Mouse (Mus musculus): ENCODE data around the gene 1600012H06Rik. TPM values are rescaled to one million over a fixed set of nuclear protein-coding genes. Genes with fewer than 3 reads are reported as not detected.
A peak's percentile ranks its signal among the peaks of the same experiment; 100 is the strongest.
"Not testable (repeated sequence)": the region's sequence is repeated elsewhere in the genome, so short reads cannot be mapped to it uniquely, and the experiment has no call there.

1600012H06Rik gene
- polyA plus RNA-seq, 1 experiment from 2014 or later = 11.9 TPM

DNA sequence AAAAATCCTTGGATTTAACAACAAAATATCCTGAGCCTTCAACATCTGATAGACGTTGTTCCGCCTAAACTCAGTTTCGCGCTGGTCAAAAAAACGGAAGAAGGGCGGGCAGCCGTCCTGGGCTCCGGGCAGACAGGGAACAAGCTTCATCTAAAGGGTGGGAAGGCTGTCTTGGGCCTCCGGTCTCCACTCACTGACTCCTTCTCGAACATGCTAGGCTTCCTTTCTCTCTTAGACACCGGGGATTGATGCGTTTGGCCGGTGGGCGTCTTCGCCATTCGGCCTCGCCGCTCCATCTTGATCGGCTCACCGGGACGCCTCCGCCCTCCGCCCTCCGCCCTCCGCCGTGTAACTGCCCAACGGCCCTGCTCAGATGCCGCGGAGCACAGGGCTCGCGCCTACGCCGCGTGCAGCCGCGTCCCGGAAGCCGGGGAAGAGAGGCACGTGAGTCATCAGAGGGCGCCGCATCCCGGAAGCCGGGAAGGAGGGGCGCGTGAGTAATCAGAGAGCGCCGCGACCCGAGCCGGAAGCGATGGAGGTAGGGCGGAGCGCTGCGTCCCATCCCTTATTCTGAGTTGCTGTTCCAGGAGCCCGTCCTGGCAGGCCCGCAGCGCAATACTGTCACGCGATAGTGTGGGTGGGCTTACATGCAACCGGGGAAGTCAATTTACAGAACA, 35.5 kb downstream of the 1600012H06Rik start, which contains the start of the genes 9030025P20Rik and Gm3417:
Gene 9030025P20Rik (plus strand): TSS at position 107 of the 677 bp plus-strand sequence.
Gene Gm3417 (minus strand): TSS at position 429 of the 677 bp plus-strand sequence.
- H3K9ac ChIP-seq; H3K4me1 ChIP-seq (replicated peaks); H3K27ac ChIP-seq (replicated peaks); H3K36me3 ChIP-seq (replicated peaks); H3K27me3 ChIP-seq; H3K9me3 ChIP-seq (replicated peaks): not testable (repeated sequence)
- peak within 1 kb of the TSS; percentile 35 for H3K4me3 ChIP-seq (replicated peaks)
- ATAC-seq (ENCODE audit: insufficient read depth) = peak; percentile 95
- WGBS (ENCODE audit: insufficient replicate concordance) = no CpG with 5 or more reads among the region's 60 CpGs
- H3K4me2 ChIP-seq = peak within 1 kb of the TSS; percentile 46; the same call in 1 of the 2 replicates

DNA sequence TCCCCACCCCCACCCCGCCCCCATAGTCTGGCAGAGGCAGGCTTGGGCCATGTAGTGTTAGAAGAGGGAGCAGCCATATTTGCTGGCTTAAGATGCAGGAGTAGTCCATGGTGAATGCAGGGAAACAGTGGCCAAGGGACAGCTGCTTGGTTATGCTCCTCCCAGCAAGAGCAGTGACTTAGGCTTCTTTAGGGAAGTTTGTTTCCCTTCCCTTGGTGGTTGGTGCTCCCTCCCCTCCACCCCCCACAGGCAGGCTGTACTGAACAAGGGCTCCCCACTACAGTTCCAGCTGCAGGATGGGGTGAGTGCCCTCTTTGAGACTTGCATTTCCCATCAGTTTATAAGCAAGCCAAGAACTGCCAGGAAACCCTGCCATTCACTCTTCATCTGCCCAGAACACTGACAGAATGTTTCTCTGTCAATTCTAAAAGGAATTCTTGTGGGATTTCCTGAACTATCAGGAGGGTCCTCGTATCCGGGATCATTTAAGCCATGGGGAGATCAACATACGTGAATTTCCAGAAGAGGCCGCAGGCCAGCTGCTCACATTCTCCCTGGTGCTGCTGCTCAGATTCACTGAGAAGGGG, 47.2 kb downstream of the 1600012H06Rik start:
- not testable (repeated sequence) for H3K4me1 ChIP-seq (replicated peaks); H3K4me2 ChIP-seq; H3K4me3 ChIP-seq (replicated peaks); H3K9ac ChIP-seq; H3K27me3 ChIP-seq; H3K27ac ChIP-seq (replicated peaks); H3K36me3 ChIP-seq (replicated peaks); ATAC-seq (ENCODE audit: insufficient read depth); H3K9me3 ChIP-seq (replicated peaks)
- WGBS (ENCODE audit: insufficient replicate concordance) = 87% methylated on average over 4 of the region's 5 CpGs

DNA sequence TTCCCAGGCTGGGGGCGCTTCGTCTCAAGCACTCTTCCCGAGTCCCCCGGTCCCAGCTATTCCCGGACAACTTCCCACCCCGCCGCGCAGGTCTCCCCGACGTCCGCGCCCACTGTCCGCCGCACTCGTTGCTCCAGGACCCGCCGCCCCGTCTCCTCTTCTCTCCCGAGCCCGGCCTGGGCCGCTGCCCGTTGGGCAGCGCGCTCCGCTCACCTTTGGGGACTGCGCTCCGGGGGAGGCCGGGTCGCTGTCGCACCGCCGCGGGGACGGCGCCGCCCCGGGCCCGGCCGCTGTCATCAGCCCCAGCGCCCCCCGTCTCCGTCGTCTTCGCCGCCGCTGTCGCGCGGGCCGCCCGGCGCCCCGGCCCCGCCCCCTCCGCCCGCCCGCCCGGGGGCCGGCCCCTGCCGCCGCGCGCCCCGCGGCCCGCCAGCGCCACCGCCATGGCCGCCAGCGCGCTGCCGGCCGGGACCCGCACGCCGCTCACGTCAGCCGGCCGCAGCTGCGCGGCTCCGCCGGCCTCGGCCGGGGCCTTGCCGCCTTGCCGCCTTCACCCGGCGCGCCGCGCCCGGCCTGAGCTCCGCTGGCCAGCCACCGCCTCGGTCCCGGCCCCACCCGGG, 49.6 kb downstream of the 1600012H06Rik start:
- WGBS (ENCODE audit: insufficient replicate concordance) = no CpG with 5 or more reads among the region's 98 CpGs

DNA sequence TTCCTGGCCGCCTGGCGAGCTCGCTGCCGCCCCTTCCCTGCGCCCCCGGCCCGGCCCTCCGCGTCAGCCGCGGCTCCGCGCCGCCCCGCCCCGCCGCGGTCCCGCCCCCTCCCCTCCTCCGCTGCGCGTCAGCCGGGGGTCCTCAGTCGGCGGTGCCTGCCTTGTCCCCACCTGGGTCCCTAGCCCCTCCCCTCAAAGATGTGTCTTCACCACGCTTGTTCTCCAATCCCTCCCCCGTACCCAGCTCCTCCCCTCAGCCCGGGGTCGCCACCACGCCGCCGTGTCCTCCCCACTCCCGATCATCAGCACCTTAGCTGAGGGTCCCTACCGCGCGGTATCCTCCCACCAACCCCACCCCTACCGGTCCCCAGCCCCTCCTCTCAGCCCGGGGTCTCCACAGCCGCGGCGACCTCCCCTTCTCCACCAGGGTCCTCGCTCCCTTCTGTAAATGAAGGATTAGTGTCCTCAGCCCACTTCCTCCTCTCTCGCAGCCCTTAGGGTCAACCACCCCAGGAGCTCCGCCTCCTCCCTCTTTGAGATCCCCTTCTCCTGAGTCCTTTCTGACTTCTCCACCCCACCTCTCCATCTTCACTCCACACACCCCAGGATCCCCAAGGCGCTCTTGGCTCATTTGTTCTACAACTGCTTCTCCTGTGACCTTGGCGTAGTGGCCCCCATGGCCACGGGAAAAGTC, 50.3 kb downstream of the 1600012H06Rik start:
- H3K9me3 ChIP-seq (replicated peaks); H3K9ac ChIP-seq; H3K4me3 ChIP-seq (replicated peaks); H3K4me2 ChIP-seq; H3K27me3 ChIP-seq; H3K4me1 ChIP-seq (replicated peaks); H3K36me3 ChIP-seq (replicated peaks); H3K27ac ChIP-seq (replicated peaks): not testable (repeated sequence)
- WGBS (ENCODE audit: insufficient replicate concordance) = no CpG with 5 or more reads among the region's 47 CpGs
- peak; percentile 58 for ATAC-seq (ENCODE audit: insufficient read depth)

More for the DNA sequence above, 49.6 kb downstream of the 1600012H06Rik start:
- not testable (repeated sequence) for H3K4me3 ChIP-seq (replicated peaks); H3K4me2 ChIP-seq; H3K4me1 ChIP-seq (replicated peaks); H3K9me3 ChIP-seq (replicated peaks); H3K27ac ChIP-seq (replicated peaks); H3K27me3 ChIP-seq; H3K36me3 ChIP-seq (replicated peaks); H3K9ac ChIP-seq
- ATAC-seq (ENCODE audit: insufficient read depth) = peak; percentile 74

DNA sequence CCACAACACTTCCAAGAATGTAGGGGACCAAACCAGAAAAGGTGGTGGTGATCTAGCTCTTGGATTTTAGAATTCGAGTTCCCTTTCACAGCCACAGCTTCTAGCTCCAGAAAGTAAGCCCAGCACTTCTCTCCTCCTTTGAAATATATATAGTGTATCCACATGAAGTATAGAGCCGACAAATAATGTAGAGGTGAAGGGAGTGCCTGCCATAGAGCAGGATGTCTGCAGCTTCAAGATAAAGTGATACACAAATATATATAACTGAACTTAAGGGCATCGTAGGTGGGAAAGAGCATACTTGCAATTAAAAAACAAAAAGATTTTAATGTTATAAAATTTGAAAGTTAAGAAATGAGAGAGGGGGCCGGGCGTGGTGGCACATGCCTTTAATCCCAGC, 51.2 kb downstream of the 1600012H06Rik start:
- not testable (repeated sequence) for H3K9ac ChIP-seq; H3K36me3 ChIP-seq (replicated peaks); H3K4me2 ChIP-seq; H3K4me1 ChIP-seq (replicated peaks); H3K9me3 ChIP-seq (replicated peaks); H3K4me3 ChIP-seq (replicated peaks); ATAC-seq (ENCODE audit: insufficient read depth); H3K27me3 ChIP-seq; H3K27ac ChIP-seq (replicated peaks)
- WGBS (ENCODE audit: insufficient replicate concordance) = no CpG with 5 or more reads among the region's 5 CpGs

DNA sequence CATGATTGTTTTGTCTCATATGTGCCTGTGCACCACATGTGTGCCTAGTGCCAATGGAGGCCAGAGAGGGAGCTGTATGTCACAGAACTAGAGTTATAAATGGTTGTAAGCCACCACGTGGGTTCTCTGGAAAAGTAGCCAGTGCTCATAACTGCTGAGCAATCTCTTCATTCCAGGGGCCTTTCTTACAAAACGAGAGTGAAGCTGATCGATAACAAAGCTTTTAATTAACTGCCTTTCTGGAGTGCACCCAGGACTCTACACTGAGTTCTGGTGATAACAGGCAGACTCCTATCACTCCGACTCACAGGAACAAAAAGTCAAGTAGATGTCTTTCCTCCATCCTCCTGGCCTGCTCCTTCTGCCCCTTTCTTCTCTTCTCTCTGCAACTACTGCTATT, 57.1 kb downstream of the 1600012H06Rik start:
- WGBS (ENCODE audit: insufficient replicate concordance) = no CpG with 5 or more reads among the region's 4 CpGs
- not testable (repeated sequence) for H3K27me3 ChIP-seq; H3K27ac ChIP-seq (replicated peaks); H3K36me3 ChIP-seq (replicated peaks); H3K9me3 ChIP-seq (replicated peaks); H3K4me3 ChIP-seq (replicated peaks); H3K9ac ChIP-seq; H3K4me1 ChIP-seq (replicated peaks); H3K4me2 ChIP-seq
- ATAC-seq (ENCODE audit: insufficient read depth) = peak; percentile 76

DNA sequence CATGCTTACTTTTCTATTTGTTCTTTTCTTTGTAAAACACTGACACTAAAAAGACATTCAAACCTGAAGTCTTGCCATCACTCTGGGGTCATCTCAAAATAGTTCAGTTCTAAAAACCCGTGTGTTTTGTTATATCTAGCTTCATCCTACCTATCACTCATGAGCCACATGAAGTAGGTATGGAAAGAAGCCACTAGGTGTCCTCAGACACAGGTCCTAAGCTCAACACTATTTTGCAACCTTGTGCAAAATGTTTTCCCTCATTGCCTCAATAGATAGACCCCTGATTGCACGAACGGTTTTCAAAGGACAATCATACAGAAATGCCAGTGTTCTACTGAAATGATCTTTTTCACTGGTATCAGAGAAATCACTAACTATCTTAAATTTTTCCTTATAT, 66.1 kb downstream of the 1600012H06Rik start:
- H3K4me2 ChIP-seq; H3K9ac ChIP-seq; H3K4me3 ChIP-seq (replicated peaks); H3K9me3 ChIP-seq (replicated peaks); H3K36me3 ChIP-seq (replicated peaks); H3K27ac ChIP-seq (replicated peaks); H3K4me1 ChIP-seq (replicated peaks); H3K27me3 ChIP-seq: not testable (repeated sequence)
- ATAC-seq (ENCODE audit: insufficient read depth) = 0 out of 2 replicates have a peak, but pooled peaks have one; percentile 11
- no CpG with 5 or more reads among the region's 3 CpGs for WGBS (ENCODE audit: insufficient replicate concordance)

Other genes with a start within 250 kb of the 1600012H06Rik start
- 1.9 and 2.2 TPM in 2 replicates for gene Thbs2, start 248.9 kb upstream of the 1600012H06Rik start, polyA plus RNA-seq (2015; fragmentation: Nextera tagmentation; extraction: Ambion mirVana)
- 0.98 and 0.99 TPM in 2 replicates for gene Wdr27, start within 50 bp of the 1600012H06Rik start, polyA plus RNA-seq (2015; fragmentation: Nextera tagmentation; extraction: Ambion mirVana)
- gene Phf10, start 18.1 kb downstream of the 1600012H06Rik start, polyA plus RNA-seq (2015; fragmentation: Nextera tagmentation; extraction: Ambion mirVana) = 93.2 and 105 TPM in 2 replicates
- 3.7 and 5.1 TPM in 2 replicates for gene 9030025P20Rik, start 35.3 kb downstream of the 1600012H06Rik start, polyA plus RNA-seq (2015; fragmentation: Nextera tagmentation; extraction: Ambion mirVana)
- gene Gm3417, start 35.6 kb downstream of the 1600012H06Rik start, polyA plus RNA-seq (2015; fragmentation: Nextera tagmentation; extraction: Ambion mirVana) = 0.53 and 0.91 TPM in 2 replicates
- 2.5 and 3.4 TPM in 2 replicates for gene Gm3435, start 67.0 kb downstream of the 1600012H06Rik start, polyA plus RNA-seq (2015; fragmentation: Nextera tagmentation; extraction: Ambion mirVana)
- gene Ermard, start 98.0 kb downstream of the 1600012H06Rik start, polyA plus RNA-seq (2015; fragmentation: Nextera tagmentation; extraction: Ambion mirVana) = 22.4 and 23.9 TPM in 2 replicates
- 2.3 and 2.8 TPM in 2 replicates for gene Tcte3, start 98.3 kb downstream of the 1600012H06Rik start, polyA plus RNA-seq (2015; fragmentation: Nextera tagmentation; extraction: Ambion mirVana)
- gene Gm3448, start 98.4 kb downstream of the 1600012H06Rik start, polyA plus RNA-seq (2015; fragmentation: Nextera tagmentation; extraction: Ambion mirVana) = 1.8 and 3.4 TPM in 2 replicates

Measured in liver, embryonic 15.5 days (tissue).